Mouse (Mus musculus) cerebellum, adult 2 months (tissue): Measurements from ENCODE around the gene Creb3l4.

Source experiments
- CTCF ChIP-seq: fragments of 200-500 bp; IDR thresholded peaks from 2 replicates; pipeline ENCODE4 v1.5.1; 2011; ENCODE audit warnings: low read depth, mild to moderate bottlenecking, control low read depth, low read length, moderate library complexity, borderline replicate concordance; ENCODE audit not compliant: insufficient read depth
- POLR2A ChIP-seq: fragments of 200-500 bp; IDR thresholded peaks from 2 replicates; pipeline ENCODE4 v1.6.1; 2011; ENCODE audit warnings: low read length, control low read depth, borderline replicate concordance; ENCODE audit not compliant: insufficient read depth

GRCm38 (mm10) chr3:90290602-90291001 lies 47.3 kb upstream of the Creb3l4 start:
- no peak for TF ChIP-seq CTCF
- no peak for TF ChIP-seq POLR2A
